Mouse (Mus musculus) testis, adult 2 months (tissue): ENCODE data around the gene Fam214a.

Source experiments
- CTCF ChIP-seq: fragments of 200-500 bp; IDR thresholded peaks from 2 replicates; pipeline ENCODE4 v1.5.1; 2012; ENCODE audit warnings: low read depth, mild to moderate bottlenecking, inconsistent platforms, low read length, moderate library complexity; ENCODE audit not compliant: control insufficient read depth, insufficient read depth, insufficient replicate concordance
- POLR2A ChIP-seq: fragments of 200-500 bp; IDR thresholded peaks from 2 replicates; pipeline ENCODE4 v1.6.1; 2012; ENCODE audit warnings: low read depth, mild to moderate bottlenecking, inconsistent platforms, low read length, moderate library complexity; ENCODE audit not compliant: control insufficient read depth

GRCm38 (mm10) chr9:75022546-75022945 is 69.9 kb downstream of the Fam214a start:
- no peak for TF ChIP-seq CTCF
- no peak for TF ChIP-seq POLR2A
